Mouse (Mus musculus): ENCODE measurements around the gene Ppp2r2d. TPM values are rescaled to one million over a fixed set of nuclear protein-coding genes. Genes with fewer than 3 reads are reported as not detected.

Ppp2r2d gene
- total and polyA plus RNA-seq, 2 experiments from 2014 or later = 27.8 to 31.7 TPM

GRCm38 (mm10) chr7:138928456-138928855, 82.6 kb downstream of the Ppp2r2d start:
- Histone ChIP-seq H3K27ac (ENCODE audit: low read depth) (no peak overlapping the region), H3K27me3 (ENCODE audit: control insufficient read depth, insufficient read depth, low read length) (no peaks in the 10 kb centered on the region), H3K9ac (replicated peaks; ENCODE audit: low read depth, low read length) (no peak overlapping the region), H3K36me3 (replicated peaks; ENCODE audit: control insufficient read depth, insufficient read depth, low read length) (no peaks in the 10 kb centered on the region), H3K4me1 (ENCODE audit: control insufficient read depth, insufficient read depth) (no peaks in the 10 kb centered on the region), H3K4me3 (ENCODE audit: low read depth, low read length) (no peak overlapping the region), H3K4me2 (ENCODE audit: low read depth, low read length) (no peak overlapping the region), H3K9me3 (replicated peaks; ENCODE audit: control insufficient read depth, low read length) (peaks cover 4% of the 10 kb centered on the region; the same call in 1 of the 2 replicates)
- no peak for ATAC-seq (ENCODE audit: insufficient read depth, low read depth)
- 87% methylated on average over 4 of the region's 4 CpGs for WGBS
- no peak for TF ChIP-seq EP300 (IDR thresholded peaks at IDR 0.05; ENCODE audit: low read depth)
- TF ChIP-seq CTCF (IDR thresholded peaks at IDR 0.05; ENCODE audit: low read depth) = no peak
- DNase-seq (ENCODE audit: low spot score) = no peak

Other genes with a start within 250 kb of the Ppp2r2d start
- 24.7 and 33.9 TPM in 2 replicates for gene Mapk1ip1, start 194 bp downstream of the Ppp2r2d start, total RNA-seq (2014; rRNA removed; ENCODE audit: low replicate concordance)
- gene Mapk1ip1, start 194 bp downstream of the Ppp2r2d start, polyA plus RNA-seq (2015; fragmentation: Nextera tagmentation; extraction: Ambion mirVana) = 16.9 and 17.1 TPM in 2 replicates
- gene Bnip3, start 63.4 kb downstream of the Ppp2r2d start, total RNA-seq (2014; rRNA removed; ENCODE audit: low replicate concordance) = 301 and 305 TPM in 2 replicates
- 131 and 144 TPM in 2 replicates for gene Bnip3, start 63.4 kb downstream of the Ppp2r2d start, polyA plus RNA-seq (2015; fragmentation: Nextera tagmentation; extraction: Ambion mirVana)
- not detected in 2 replicates for gene Jakmip3, start 94.7 kb downstream of the Ppp2r2d start, total RNA-seq (2014; rRNA removed; ENCODE audit: low replicate concordance)
- not detected in 2 replicates for gene Jakmip3, start 94.7 kb downstream of the Ppp2r2d start, polyA plus RNA-seq (2015; fragmentation: Nextera tagmentation; extraction: Ambion mirVana)
- 0.11 and 4.1 TPM in 2 replicates for gene Dpysl4, start 239.9 kb downstream of the Ppp2r2d start, total RNA-seq (2014; rRNA removed; ENCODE audit: low replicate concordance)
- 0.75 and 1.3 TPM in 2 replicates for gene Dpysl4, start 239.9 kb downstream of the Ppp2r2d start, polyA plus RNA-seq (2015; fragmentation: Nextera tagmentation; extraction: Ambion mirVana)